Mouse (Mus musculus) liver, embryonic 11.5 days (tissue): ENCODE data around the gene Zcwpw1. TPM values are rescaled to one million over a fixed set of nuclear protein-coding genes. Genes with fewer than 3 reads are reported as not detected.

ENCODE experiments used
- ATAC-seq: fragments of 200-750 bp; cut with Nextera tagmentation; replicated peaks from 2 replicates; pipeline ENCODE4 v1.8.0; 2017; ENCODE audit warnings: moderate number of reproducible peaks, mild to moderate bottlenecking, moderate TSS enrichment, moderate library complexity; ENCODE audit not compliant: low FRiP score
- DNase-seq: peaks from one replicate; pipeline ENCODE4 v3.0.0-alpha.2; 2017; ENCODE audit warnings: low spot score
- H3K27ac ChIP-seq: fragments of 300-500 bp; sonication (generic); 2 replicates; pipeline ENCODE4 v1.5.1; 2014; ENCODE audit warnings: mild to moderate bottlenecking, low read depth, low read length, control low read depth
- H3K27me3 ChIP-seq: fragments of 300-500 bp; sonication (generic); replicated peaks from 2 replicates; pipeline ENCODE4 v1.6.1; 2014; ENCODE audit warnings: low read length, mixed read lengths; ENCODE audit not compliant: control insufficient read depth, insufficient read depth
- H3K36me3 ChIP-seq: fragments of 300-500 bp; sonication (generic); 2 replicates; pipeline ENCODE4 v1.6.1; 2014; ENCODE audit warnings: mild to moderate bottlenecking, low read length, moderate library complexity, mixed read lengths; ENCODE audit not compliant: control insufficient read depth, insufficient read depth
- H3K4me1 ChIP-seq: fragments of 300-500 bp; sonication (generic); replicated peaks from 2 replicates; pipeline ENCODE4 v1.6.1; 2014; ENCODE audit warnings: low read length, mixed read lengths; ENCODE audit not compliant: control insufficient read depth, insufficient read depth
- H3K4me2 ChIP-seq: fragments of 300-500 bp; sonication (generic); 2 replicates; pipeline ENCODE4 v1.6.1; 2014; ENCODE audit warnings: mild to moderate bottlenecking, control low read depth, moderate library complexity
- H3K4me3 ChIP-seq: fragments of 300-500 bp; sonication (generic); 2 replicates; pipeline ENCODE4 v1.5.1; 2014; ENCODE audit warnings: low read depth, low read length, control low read depth
- H3K9ac ChIP-seq: fragments of 300-500 bp; sonication (generic); 2 replicates; pipeline ENCODE4 v1.6.1; 2014; ENCODE audit warnings: low read depth, low read length, control low read depth
- H3K9me3 ChIP-seq: fragments of 300-500 bp; sonication (generic); 2 replicates; pipeline ENCODE4 v1.6.1; 2016; ENCODE audit warnings: low read length, inconsistent platforms, mixed read lengths; ENCODE audit not compliant: control insufficient read depth
- WGBS: fragments of 180-500 bp; shearing (Covaris S2); extraction: QIAGEN DNeasy Blood & Tissue Kit; methylation state at CpG from one replicate; pipeline ENCODE4 v1.1.7; 2014; 5-methylcytosine and 5-hydroxymethylcytosine counted together
- polyA plus RNA-seq: library from polyadenylated mRNA; unstranded; fragments of >200 nt; fragmentation: Nextera tagmentation; extraction: Ambion mirVana; gene quantifications from 2 replicates; pipeline ENCODE4 v1.2.1, GENCODE M21; 2014

Gene Zcwpw1
- polyA plus RNA-seq, 1 experiment from 2014 or later: 13.1 TPM

GRCm38 (mm10) chr5:137751221-137751887 is 36.2 kb upstream of the Zcwpw1 start:
- no peaks in the 10 kb centered on the region for H3K27me3 ChIP-seq
- H3K27ac ChIP-seq: no peak overlapping the region

GRCm38 (mm10) chr5:137751988-137752387 is 35.6 kb upstream of the Zcwpw1 start:
- H3K9me3 ChIP-seq: no peaks in the 10 kb centered on the region
- no peak for ATAC-seq
- H3K36me3 ChIP-seq: peaks cover 28% of the 10 kb centered on the region
- H3K4me2 ChIP-seq: no peak overlapping the region
- H3K9ac ChIP-seq: no peak overlapping the region
- H3K4me3 ChIP-seq: no peak overlapping the region
- H3K4me1 ChIP-seq: peaks cover 23% of the 10 kb centered on the region
- no peak for DNase-seq
- no peaks in the 10 kb centered on the region for H3K27me3 ChIP-seq
- 81% methylated on average over 6 of the region's 6 CpGs for WGBS
- no peak overlapping the region for H3K27ac ChIP-seq

More at GRCm38 (mm10) chr5:137751221-137751887, 36.2 kb upstream of the Zcwpw1 start:
- H3K4me1 ChIP-seq: peaks cover 23% of the 10 kb centered on the region
- no peak overlapping the region for H3K4me2 ChIP-seq
- no peaks in the 10 kb centered on the region for H3K9me3 ChIP-seq
- 95% methylated on average over 13 of the region's 13 CpGs for WGBS
- ATAC-seq (no peak), DNase-seq (no peak)
- H3K9ac ChIP-seq: no peak overlapping the region
- H3K36me3 ChIP-seq: peaks cover 28% of the 10 kb centered on the region
- H3K4me3 ChIP-seq: no peak overlapping the region

GRCm38 (mm10) chr5:137753111-137753832 is 34.3 kb upstream of the Zcwpw1 start:
- H3K36me3 ChIP-seq: peaks cover 30% of the 10 kb centered on the region
- WGBS: 81% methylated on average over 13 of the region's 13 CpGs
- DNase-seq: no peak
- no peaks in the 10 kb centered on the region for H3K27me3 ChIP-seq
- H3K9me3 ChIP-seq: no peaks in the 10 kb centered on the region
- H3K4me2 ChIP-seq: no peak overlapping the region
- H3K9ac ChIP-seq: no peak overlapping the region
- peaks cover 15% of the 10 kb centered on the region for H3K4me1 ChIP-seq
- ATAC-seq: no peak
- no peak overlapping the region; the same call in 1 of the 2 replicates for H3K4me3 ChIP-seq
- H3K27ac ChIP-seq: no peak overlapping the region

GRCm38 (mm10) chr5:137755425-137755824 is 32.2 kb upstream of the Zcwpw1 start:
- no peak for ATAC-seq
- Histone ChIP-seq H3K4me2 (no peak overlapping the region), H3K27me3 (no peaks in the 10 kb centered on the region), H3K36me3 (peaks cover 41% of the 10 kb centered on the region), H3K9me3 (no peaks in the 10 kb centered on the region), H3K4me1 (no peaks in the 10 kb centered on the region; the same call in 1 of the 2 replicates), H3K4me3 (no peak overlapping the region), H3K9ac (no peak overlapping the region), H3K27ac (peak overlapping the region; percentile 38; the same call in 1 of the 2 replicates)
- WGBS: 86% methylated on average over 5 of the region's 5 CpGs
- no peak for DNase-seq

- Histone ChIP-seq H3K4me2 (no peak overlapping the region), H3K36me3 (peaks cover 39% of the 10 kb centered on the region), H3K9ac (no peak overlapping the region), H3K27me3 (no peaks in the 10 kb centered on the region), H3K4me1 (no peaks in the 10 kb centered on the region; the same call in 1 of the 2 replicates), H3K9me3 (no peaks in the 10 kb centered on the region), H3K4me3 (no peak overlapping the region), H3K27ac (no peak overlapping the region)
- 70% methylated on average over 3 of the region's 3 CpGs for WGBS
- DNase-seq (no peak), ATAC-seq (no peak)
These were observed 31.5 kb upstream of the Zcwpw1 start for GRCm38 (mm10) chr5:137756106-137756505.

GRCm38 (mm10) chr5:137756882-137757661 is 30.5 kb upstream of the Zcwpw1 start:
- Histone ChIP-seq H3K4me2 (no peak overlapping the region), H3K4me1 (no peaks in the 10 kb centered on the region; the same call in 1 of the 2 replicates), H3K27ac (no peak overlapping the region), H3K9ac (no peak overlapping the region), H3K27me3 (no peaks in the 10 kb centered on the region), H3K9me3 (no peaks in the 10 kb centered on the region), H3K36me3 (peaks cover 29% of the 10 kb centered on the region), H3K4me3 (no peak overlapping the region)
- 59% methylated on average over 10 of the region's 10 CpGs for WGBS
- ATAC-seq (no peak), DNase-seq (peak; percentile 76)

- H3K4me1 ChIP-seq: no peaks in the 10 kb centered on the region; the same call in 1 of the 2 replicates
- DNase-seq: no peak
- peaks cover 23% of the 10 kb centered on the region for H3K36me3 ChIP-seq
- no peak overlapping the region for H3K4me2 ChIP-seq
- no peaks in the 10 kb centered on the region for H3K9me3 ChIP-seq
- no peaks in the 10 kb centered on the region for H3K27me3 ChIP-seq
- WGBS: 84% methylated on average over 6 of the region's 6 CpGs
- no peak overlapping the region for H3K9ac ChIP-seq
- no peak overlapping the region for H3K27ac ChIP-seq
- no peak for ATAC-seq
- no peak overlapping the region for H3K4me3 ChIP-seq
These were observed 29.7 kb upstream of the Zcwpw1 start for GRCm38 (mm10) chr5:137757887-137758286.

GRCm38 (mm10) chr5:137758921-137759534 is 28.6 kb upstream of the Zcwpw1 start:
- Histone ChIP-seq H3K9me3 (no peaks in the 10 kb centered on the region), H3K27me3 (no peaks in the 10 kb centered on the region), H3K4me2 (no peak overlapping the region), H3K4me3 (no peak overlapping the region), H3K9ac (no peak overlapping the region), H3K4me1 (no peaks in the 10 kb centered on the region; the same call in 1 of the 2 replicates), H3K36me3 (peaks cover 15% of the 10 kb centered on the region), H3K27ac (no peak overlapping the region)
- ATAC-seq (no peak), DNase-seq (no peak)
- 90% methylated on average over 19 of the region's 19 CpGs for WGBS
